Mouse (Mus musculus): Measurements from ENCODE around the gene Prkaa1. TPM values are rescaled to one million over a fixed set of nuclear protein-coding genes. Genes with fewer than 3 reads are reported as not detected.

Prkaa1 gene
- polyA plus RNA-seq (2014; fragmentation: Nextera tagmentation; extraction: Ambion mirVana) = 22.3 and 23.3 TPM in 2 replicates

DNA sequence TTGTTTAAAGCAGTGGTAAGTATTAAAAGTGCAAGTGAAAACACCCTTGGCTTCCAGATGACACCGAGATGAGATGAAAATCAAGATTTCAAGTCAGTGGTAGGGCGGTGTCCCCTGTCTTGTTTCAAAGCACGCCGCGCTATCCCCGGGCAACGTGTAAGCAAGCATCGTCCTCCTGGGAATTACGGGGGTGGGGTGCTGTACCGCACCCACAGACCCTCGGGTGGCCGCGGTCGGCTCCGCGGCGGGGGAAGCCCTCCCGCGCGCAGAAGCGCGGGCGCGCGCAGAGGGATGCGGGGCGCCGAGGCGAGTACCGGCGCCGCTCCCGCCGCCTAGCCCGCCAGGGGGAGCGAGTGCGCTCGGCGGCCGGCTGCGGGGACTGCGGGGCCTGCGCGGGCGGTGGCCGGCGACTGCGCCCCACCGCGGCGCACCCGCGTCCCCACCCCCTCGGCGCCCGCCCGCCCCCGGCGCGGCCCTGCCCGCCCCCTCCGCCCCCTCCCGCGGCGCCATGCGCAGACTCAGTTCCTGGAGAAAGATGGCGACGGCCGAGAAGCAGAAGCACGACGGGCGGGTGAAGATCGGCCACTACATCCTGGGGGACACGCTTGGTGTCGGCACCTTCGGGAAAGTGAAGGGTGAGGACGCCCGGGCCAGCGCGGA, at the start of gene Prkaa1:
Gene Prkaa1, plus strand, starts transcription at position 501 of the 660 bp plus-strand sequence.
- under 1% methylated on average over 73 of the region's 80 CpGs for WGBS
- Histone ChIP-seq H3K4me3 (ENCODE audit: low read depth, low read length) (peak within 1 kb of the TSS; percentile 87), H3K27me3 (ENCODE audit: insufficient read depth, low read length) (no peaks in the 10 kb centered on the region), H3K27ac (ENCODE audit: low read depth) (peak within 1 kb of the TSS; percentile 90), H3K4me2 (peak within 1 kb of the TSS; percentile 81), H3K36me3 (ENCODE audit: insufficient read depth) (no peaks in the 10 kb centered on the region), H3K4me1 (ENCODE audit: insufficient read depth) (peaks cover 7% of the 10 kb centered on the region; the same call in 1 of the 2 replicates), H3K9me3 (ENCODE audit: low read depth, low read length) (no peaks in the 10 kb centered on the region), H3K9ac (peak within 1 kb of the TSS; percentile 87)
- peak; percentile 20; the same call in 1 of the 2 replicates for TF ChIP-seq CTCF (IDR thresholded peaks at IDR 0.05; ENCODE audit: low read depth)
- ATAC-seq (ENCODE audit: insufficient read depth) (peak; percentile 91), DNase-seq (peak; percentile 78)

DNA sequence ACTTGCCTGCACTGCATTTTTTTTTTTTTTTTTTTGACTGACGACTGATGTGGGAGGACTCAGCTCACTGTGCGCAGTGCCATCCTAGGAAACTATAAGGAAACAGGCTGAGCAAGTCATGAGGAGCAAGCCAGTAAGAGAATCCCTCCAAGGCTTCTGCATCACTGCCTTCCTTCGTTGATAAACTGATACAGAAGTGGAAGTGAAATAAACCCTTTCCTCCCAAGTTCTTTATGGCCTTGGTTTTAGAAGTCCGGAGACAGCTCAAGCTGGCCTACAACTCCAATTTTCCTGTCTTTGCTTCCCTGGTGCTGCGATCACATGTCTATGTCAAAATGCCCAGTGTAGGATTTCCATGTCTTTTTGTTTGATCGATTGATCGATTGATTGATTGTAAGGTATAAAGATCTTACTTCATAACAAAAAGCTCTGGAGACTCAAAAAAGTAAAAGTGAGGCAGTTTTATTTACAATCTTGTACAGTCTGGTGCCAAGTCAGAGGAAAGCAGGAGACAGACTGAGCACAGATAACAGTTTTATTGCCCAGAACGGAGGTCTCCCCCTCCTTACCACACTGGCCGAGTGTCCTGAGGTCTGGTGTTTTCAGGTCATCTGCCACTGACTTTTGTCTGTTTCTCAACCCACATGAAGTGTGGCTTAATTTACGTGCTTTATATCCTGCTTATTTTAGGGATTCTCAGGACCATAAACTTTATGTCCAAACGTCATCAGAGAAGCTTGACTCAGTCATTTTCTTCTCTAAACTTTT, 47.9 kb upstream of the Prkaa1 start:
- TF ChIP-seq CTCF (IDR thresholded peaks at IDR 0.05; ENCODE audit: low read depth) = no peak
- Histone ChIP-seq H3K36me3 (ENCODE audit: insufficient read depth) (no peaks in the 10 kb centered on the region), H3K27ac (ENCODE audit: low read depth) (no peak overlapping the region), H3K4me1 (ENCODE audit: insufficient read depth) (no peaks in the 10 kb centered on the region), H3K9ac (no peak overlapping the region), H3K27me3 (ENCODE audit: insufficient read depth, low read length) (no peaks in the 10 kb centered on the region), H3K9me3 (ENCODE audit: low read depth, low read length) (no peaks in the 10 kb centered on the region), H3K4me2 (no peak overlapping the region), H3K4me3 (ENCODE audit: low read depth, low read length) (no peak overlapping the region)
- 79% methylated on average over 11 of the region's 11 CpGs for WGBS
- no peak for ATAC-seq (ENCODE audit: insufficient read depth)
- no peak for DNase-seq

GRCm38 (mm10) chr15:5097376-5097775, 46.3 kb upstream of the Prkaa1 start:
- Histone ChIP-seq H3K27ac (ENCODE audit: low read depth) (no peak overlapping the region), H3K9me3 (ENCODE audit: low read depth, low read length) (no peaks in the 10 kb centered on the region), H3K36me3 (ENCODE audit: insufficient read depth) (no peaks in the 10 kb centered on the region), H3K9ac (no peak overlapping the region), H3K27me3 (ENCODE audit: insufficient read depth, low read length) (no peaks in the 10 kb centered on the region), H3K4me1 (ENCODE audit: insufficient read depth) (no peaks in the 10 kb centered on the region), H3K4me3 (ENCODE audit: low read depth, low read length) (no peak overlapping the region), H3K4me2 (no peak overlapping the region)
- ATAC-seq (ENCODE audit: insufficient read depth) (no peak), DNase-seq (no peak)
- TF ChIP-seq CTCF (IDR thresholded peaks at IDR 0.05; ENCODE audit: low read depth) = no peak
- 85% methylated on average over 1 of the region's 1 CpGs for WGBS

DNA sequence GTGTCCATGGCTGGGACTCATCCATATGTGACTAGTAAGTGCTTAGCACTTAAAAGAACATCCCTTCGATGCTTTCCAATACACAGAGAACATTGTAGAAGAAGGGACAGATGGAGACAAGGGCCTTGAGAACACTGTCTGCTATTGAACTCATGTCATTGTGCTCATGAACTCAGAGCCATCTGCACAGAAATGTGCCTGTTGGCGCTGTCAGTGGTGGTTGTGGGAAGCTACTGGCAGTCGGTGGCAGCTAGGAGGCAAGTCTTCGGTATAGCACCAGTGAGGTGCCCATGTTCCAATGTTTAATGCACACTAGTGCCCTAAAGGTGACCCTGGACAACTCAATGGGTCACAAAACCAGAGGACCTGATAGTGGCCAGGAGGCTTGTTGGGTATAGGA, 41.3 kb upstream of the Prkaa1 start:
- ATAC-seq (ENCODE audit: insufficient read depth) (no peak), DNase-seq (no peak)
- H3K9ac ChIP-seq = no peak overlapping the region
- no peaks in the 10 kb centered on the region for H3K27me3 ChIP-seq (ENCODE audit: insufficient read depth, low read length)
- no peaks in the 10 kb centered on the region for H3K9me3 ChIP-seq (ENCODE audit: low read depth, low read length)
- no peak overlapping the region for H3K4me2 ChIP-seq
- TF ChIP-seq CTCF (IDR thresholded peaks at IDR 0.05; ENCODE audit: low read depth) = no peak
- 91% methylated on average over 4 of the region's 4 CpGs for WGBS
- no peaks in the 10 kb centered on the region for H3K36me3 ChIP-seq (ENCODE audit: insufficient read depth)
- H3K27ac ChIP-seq (ENCODE audit: low read depth) = no peak overlapping the region
- H3K4me3 ChIP-seq (ENCODE audit: low read depth, low read length) = no peak overlapping the region
- H3K4me1 ChIP-seq (ENCODE audit: insufficient read depth) = no peaks in the 10 kb centered on the region

DNA sequence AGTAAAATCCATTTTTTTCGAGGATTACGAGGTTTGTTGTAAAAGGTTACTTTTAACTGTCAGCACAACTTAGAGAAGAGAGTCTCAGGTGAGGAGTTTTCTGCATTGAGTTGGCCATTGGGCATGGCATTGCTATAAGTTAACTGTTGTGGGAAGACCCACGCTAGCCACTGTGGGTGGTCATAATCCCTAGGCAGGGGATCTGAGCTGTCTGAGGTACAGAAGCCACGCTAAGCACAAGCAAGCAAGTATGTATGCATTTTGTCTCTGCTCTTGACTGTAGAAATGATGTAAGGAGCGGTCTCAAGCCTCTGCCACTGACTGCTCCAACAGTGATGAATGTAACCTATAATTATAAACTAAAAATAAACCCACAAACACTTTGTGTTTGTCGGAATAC, 37.8 kb upstream of the Prkaa1 start:
- Histone ChIP-seq H3K27me3 (ENCODE audit: insufficient read depth, low read length) (no peaks in the 10 kb centered on the region), H3K9ac (no peak overlapping the region), H3K4me1 (ENCODE audit: insufficient read depth) (no peaks in the 10 kb centered on the region), H3K36me3 (ENCODE audit: insufficient read depth) (no peaks in the 10 kb centered on the region), H3K4me3 (ENCODE audit: low read depth, low read length) (no peak overlapping the region), H3K27ac (ENCODE audit: low read depth) (no peak overlapping the region), H3K4me2 (no peak overlapping the region), H3K9me3 (ENCODE audit: low read depth, low read length) (no peaks in the 10 kb centered on the region)
- DNase-seq (no peak), ATAC-seq (ENCODE audit: insufficient read depth) (no peak)
- 75% methylated on average over 6 of the region's 6 CpGs for WGBS
- TF ChIP-seq CTCF (IDR thresholded peaks at IDR 0.05; ENCODE audit: low read depth) = no peak

DNA sequence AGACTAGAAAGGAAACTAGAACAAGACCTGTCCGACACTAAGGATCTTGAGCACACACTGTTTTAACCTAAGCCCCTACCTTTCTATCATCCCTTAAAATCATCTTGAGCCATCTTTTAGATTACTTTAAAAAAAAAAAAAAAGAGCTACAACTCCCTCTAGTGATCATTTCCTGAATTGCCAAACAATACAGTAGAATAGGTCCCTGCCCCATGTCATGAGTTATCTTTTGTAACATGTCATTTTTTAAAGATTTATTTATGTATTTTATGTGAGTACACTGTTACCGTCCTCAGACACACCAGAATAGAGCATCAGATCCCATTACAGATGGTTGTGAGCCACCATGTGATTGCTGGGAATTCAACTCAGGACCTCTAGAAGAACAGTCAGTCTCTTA, 37.4 kb upstream of the Prkaa1 start:
- Histone ChIP-seq H3K4me3 (ENCODE audit: low read depth, low read length) (no peak overlapping the region), H3K27ac (ENCODE audit: low read depth) (no peak overlapping the region), H3K9ac (no peak overlapping the region), H3K27me3 (ENCODE audit: insufficient read depth, low read length) (no peaks in the 10 kb centered on the region), H3K9me3 (ENCODE audit: low read depth, low read length) (no peaks in the 10 kb centered on the region), H3K4me2 (no peak overlapping the region), H3K36me3 (ENCODE audit: insufficient read depth) (no peaks in the 10 kb centered on the region), H3K4me1 (ENCODE audit: insufficient read depth) (no peaks in the 10 kb centered on the region)
- peak; percentile 47 for TF ChIP-seq CTCF (IDR thresholded peaks at IDR 0.05; ENCODE audit: low read depth)
- 35% methylated on average over 2 of the region's 2 CpGs for WGBS
- ATAC-seq (ENCODE audit: insufficient read depth) (no peak), DNase-seq (peak; percentile 60)

Data from lung, embryonic 14.5 days (tissue).